Mouse (Mus musculus) liver, embryonic 14.5 days (tissue): ENCODE data around the gene Reep3. TPM values are rescaled to one million over a fixed set of nuclear protein-coding genes. Genes with fewer than 3 reads are reported as not detected.

Experiments used
- ATAC-seq: fragments of 200-750 bp; cut with Nextera tagmentation; 2 replicates; pipeline ENCODE4 v1.8.0; 2017; ENCODE audit warnings: moderate number of reproducible peaks, mild to moderate bottlenecking, moderate library complexity; ENCODE audit not compliant: insufficient read depth
- DNase-seq, 3 experiments: peaks; one replicate each; pipeline ENCODE4 v3.0.0-alpha.2; 2012 to 2013; ENCODE audit warnings: low read depth in 3 of 3, low spot score in 3 of 3
- H3K27ac ChIP-seq: fragments of 300-500 bp; sonication (generic); 2 replicates; pipeline ENCODE4 v1.5.1; 2014; ENCODE audit warnings: moderate library complexity, mild to moderate bottlenecking, control low read depth, inconsistent platforms
- H3K27me3 ChIP-seq: fragments of 300-500 bp; sonication (generic); 2 replicates; pipeline ENCODE4 v1.6.1; 2014; ENCODE audit warnings: mild to moderate bottlenecking, low read length, moderate library complexity; ENCODE audit not compliant: control insufficient read depth, insufficient read depth
- H3K36me3 ChIP-seq: fragments of 300-500 bp; sonication (generic); replicated peaks from 2 replicates; pipeline ENCODE4 v1.6.1; 2014; ENCODE audit warnings: low read depth; ENCODE audit not compliant: control insufficient read depth, insufficient read depth
- H3K4me1 ChIP-seq, 2 experiments: fragments of 200-500 bp in 1 of 2; fragments of 300-500 bp in 1 of 2; sonication (generic) in 1 of 2; replicated peaks; 2 replicates each; pipeline ENCODE4 v1.6.1; 2012 to 2014; ENCODE audit warnings: antibody characterized with exemption in 1 of 2, inconsistent platforms in 1 of 2, low read length in 1 of 2; ENCODE audit not compliant: control insufficient read depth in 2 of 2, insufficient read depth in 2 of 2
- H3K4me2 ChIP-seq: fragments of 300-500 bp; sonication (generic); 2 replicates; pipeline ENCODE4 v1.6.1; 2014; ENCODE audit warnings: low read depth, mild to moderate bottlenecking, control low read depth, moderate library complexity
- H3K4me3 ChIP-seq, 2 experiments: fragments of 200-500 bp in 1 of 2; fragments of 300-500 bp in 1 of 2; sonication (generic) in 1 of 2; 2 replicates each; pipeline ENCODE4 v1.5.1; 2012 to 2014; ENCODE audit warnings: low read depth in 2 of 2, low read length in 2 of 2, mild to moderate bottlenecking in 2 of 2, control low read depth in 1 of 2, inconsistent platforms in 1 of 2, moderate library complexity in 1 of 2; ENCODE audit not compliant: insufficient read depth in 1 of 2
- H3K9ac ChIP-seq: fragments of 300-500 bp; sonication (generic); replicated peaks from 2 replicates; pipeline ENCODE4 v1.6.1; 2014; ENCODE audit warnings: mild to moderate bottlenecking, control low read depth, moderate library complexity
- H3K9me3 ChIP-seq: fragments of 300-500 bp; sonication (generic); 2 replicates; pipeline ENCODE4 v1.6.1; 2016; ENCODE audit warnings: low read length, mixed read lengths; ENCODE audit not compliant: control insufficient read depth
- CTCF ChIP-seq: IDR thresholded peaks from 2 replicates; pipeline ENCODE4 v1.5.1; 2016; ENCODE audit warnings: antibody characterized with exemption, low read depth, control low read depth
- EP300 ChIP-seq: IDR thresholded peaks from 2 replicates; pipeline ENCODE4 v1.6.1; 2016; ENCODE audit warnings: antibody characterized with exemption, low read depth
- WGBS: fragments of 180-500 bp; shearing (Covaris S2); extraction: QIAGEN DNeasy Blood & Tissue Kit; methylation state at CpG from one replicate; pipeline ENCODE4 v1.1.7; 2014; ENCODE audit not compliant: insufficient replicate concordance; 5-methylcytosine and 5-hydroxymethylcytosine counted together
- polyA plus RNA-seq, 2 experiments: library from polyadenylated mRNA; depleted of rRNA in 1 of 2; stranded (reverse) in 1 of 2; unstranded in 1 of 2; fragments of >200 nt; fragmentation: Nextera tagmentation in 1 of 2; extraction: Ambion mirVana in 1 of 2; gene quantifications; 2 replicates each; pipeline versions ENCODE4 v1.2.1 to v1.2.3; 2012 to 2014

The Reep3 gene
- polyA plus RNA-seq, 2 experiments, result 3.9 to 5.1 TPM

DNA sequence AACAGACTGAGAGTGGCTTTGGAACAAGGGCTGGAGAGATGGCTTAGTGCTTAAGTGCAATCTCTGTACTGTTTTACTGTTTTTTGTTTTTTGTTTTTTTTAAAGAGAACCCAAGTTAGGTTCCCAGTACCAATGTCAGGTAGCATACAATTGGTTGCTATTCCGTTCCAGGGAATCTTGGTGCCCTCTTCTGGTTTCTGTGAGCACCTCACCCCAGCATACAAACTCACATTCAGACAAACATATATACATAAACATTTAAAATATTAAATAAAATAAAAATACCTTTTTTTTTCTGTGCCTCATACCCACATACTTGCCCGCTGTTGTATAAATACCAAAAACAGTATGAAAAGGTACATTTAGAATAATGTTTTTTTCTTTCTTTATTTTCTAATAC is 37.6 kb upstream of the Reep3 start:
- H3K4me3 ChIP-seq, result no peak overlapping the region
- no peaks in the 10 kb centered on the region for H3K27me3 ChIP-seq
- no peaks in the 10 kb centered on the region for H3K4me1 ChIP-seq
- TF ChIP-seq CTCF, result no peak; the same call in 1 of the 2 replicates
- TF ChIP-seq EP300, result no peak
- H3K9me3 ChIP-seq, result no peaks in the 10 kb centered on the region
- DNase-seq, result no peak
- 78% methylated on average over 2 of the region's 2 CpGs for WGBS
- H3K9ac ChIP-seq, result no peak overlapping the region
- no peak for ATAC-seq
- H3K27ac ChIP-seq, result no peak overlapping the region
- H3K36me3 ChIP-seq, result no peaks in the 10 kb centered on the region
- no peak overlapping the region for H3K4me2 ChIP-seq

DNA sequence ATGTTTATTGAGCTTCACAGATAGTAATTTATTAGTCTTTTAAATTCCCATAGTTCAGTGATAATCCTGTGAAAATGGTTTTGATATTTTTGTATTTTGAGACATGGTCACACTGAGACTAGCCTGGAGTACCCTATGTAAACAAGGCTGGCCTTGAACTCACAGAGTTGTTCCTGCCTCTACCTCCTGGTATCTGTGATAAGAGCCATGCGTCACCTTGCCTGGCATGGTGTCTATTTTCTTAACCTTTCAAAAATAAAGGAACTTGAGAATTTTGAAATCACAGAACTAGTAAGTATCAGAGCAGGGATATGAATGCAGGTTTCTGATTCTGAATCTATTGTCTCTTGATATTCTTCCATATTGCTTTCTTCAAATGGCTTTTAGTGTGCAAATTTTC is 35.0 kb upstream of the Reep3 start:
- DNase-seq, result no peak
- H3K4me3 ChIP-seq, result no peak overlapping the region
- TF ChIP-seq EP300 (no peak), CTCF (no peak)
- 0 out of 4 replicates have a peak, but pooled peaks cover 0 to 2% of the 10 kb centered on the region in 2 experiments for H3K4me1 ChIP-seq
- H3K9ac ChIP-seq, result no peak overlapping the region
- no peaks in the 10 kb centered on the region for H3K36me3 ChIP-seq
- WGBS, result 20% methylated on average over 1 of the region's 1 CpGs
- no peak for ATAC-seq
- H3K27ac ChIP-seq, result no peak overlapping the region
- H3K9me3 ChIP-seq, result no peaks in the 10 kb centered on the region
- peaks cover 13% of the 10 kb centered on the region for H3K27me3 ChIP-seq
- H3K4me2 ChIP-seq, result no peak overlapping the region

DNA sequence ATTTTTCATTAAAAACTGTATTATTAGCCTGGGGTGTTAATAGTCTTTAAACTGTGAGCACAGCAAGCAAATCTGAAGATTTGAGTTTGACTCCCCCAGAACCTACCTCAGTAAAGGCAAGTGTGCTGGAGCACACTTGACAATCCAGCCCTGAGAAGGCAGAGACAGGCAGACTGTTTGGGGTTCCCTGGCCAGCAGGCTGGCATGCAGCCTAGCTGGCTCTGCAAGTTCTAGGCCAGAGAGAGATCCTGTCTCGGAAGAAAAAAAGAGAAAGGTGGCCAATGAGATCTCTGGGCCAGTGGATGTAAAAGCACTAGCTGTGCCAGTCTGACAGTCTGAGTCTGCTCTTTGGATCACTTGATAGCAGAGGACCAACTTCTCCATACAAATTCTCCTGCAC is 32.8 kb upstream of the Reep3 start:
- ATAC-seq, result no peak
- Histone ChIP-seq H3K4me2 (no peak overlapping the region), H3K36me3 (no peaks in the 10 kb centered on the region), H3K4me1 (0 out of 4 replicates have a peak, but pooled peaks cover 0 to 2% of the 10 kb centered on the region in 2 experiments), H3K9ac (no peak overlapping the region), H3K4me3 (no peak overlapping the region), H3K9me3 (no peaks in the 10 kb centered on the region), H3K27me3 (peaks cover 28% of the 10 kb centered on the region), H3K27ac (no peak overlapping the region)
- no peak for DNase-seq
- TF ChIP-seq EP300, result no peak
- TF ChIP-seq CTCF, result no peak
- WGBS, result 42% methylated on average over 1 of the region's 1 CpGs

DNA sequence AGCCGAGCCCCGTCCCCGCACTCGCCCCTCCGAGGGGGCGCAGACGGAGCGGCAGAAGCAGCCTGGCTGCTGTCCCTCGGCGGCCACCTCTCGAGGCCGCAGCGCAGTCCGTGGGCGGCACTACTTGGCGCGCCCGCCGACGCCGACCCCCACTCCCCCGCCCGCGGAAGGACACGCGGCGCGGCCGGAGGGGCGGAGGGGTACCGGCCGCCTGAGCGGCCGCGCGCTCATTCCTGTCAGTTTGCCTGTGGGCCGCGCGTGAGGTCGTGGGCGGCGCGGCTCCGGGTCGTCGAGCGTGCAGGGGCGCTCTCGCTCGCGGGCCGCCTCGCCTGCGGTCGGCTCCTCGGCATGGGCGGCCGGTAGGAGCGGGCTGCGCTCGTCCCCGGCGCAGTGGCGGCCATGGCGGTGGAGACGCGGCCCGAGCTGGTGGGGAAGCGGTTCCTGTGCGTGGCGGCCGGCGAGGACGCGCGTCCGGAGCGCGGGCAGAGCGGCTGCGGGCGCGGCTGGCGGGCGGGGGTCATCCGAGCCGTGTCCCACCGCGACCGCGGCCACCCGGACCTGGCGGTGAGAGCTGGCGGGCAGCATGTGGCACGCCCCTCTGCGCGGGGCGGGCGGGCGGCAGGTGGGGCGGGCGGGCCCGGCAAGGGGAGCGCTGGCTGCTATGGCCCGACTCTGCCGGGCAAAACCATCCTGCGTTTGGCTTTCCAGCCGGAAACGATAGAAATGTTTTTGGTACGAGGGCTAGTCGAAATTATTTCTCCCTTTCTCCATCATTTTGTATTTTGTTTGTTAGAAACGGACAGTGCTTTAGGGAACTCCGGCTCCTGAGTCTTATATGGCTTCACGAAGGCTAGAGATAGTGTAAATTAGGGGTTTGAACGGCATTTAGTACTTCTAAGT is 30.4 kb upstream of the Reep3 start:
- Histone ChIP-seq H3K4me2 (peak overlapping the region; percentile 84), H3K27me3 (peaks cover 28% of the 10 kb centered on the region), H3K9me3 (no peaks in the 10 kb centered on the region), H3K9ac (peak overlapping the region; percentile 49), H3K4me1 (0 out of 4 replicates have a peak, but pooled peaks cover 0 to 2% of the 10 kb centered on the region in 2 experiments), H3K4me3 (peak overlapping the region; percentile 61 to 67), H3K36me3 (no peaks in the 10 kb centered on the region), H3K27ac (no peak overlapping the region)
- DNase-seq, result no peak
- TF ChIP-seq CTCF, result no peak
- no peak for TF ChIP-seq EP300
- peak; percentile 71 for ATAC-seq
- WGBS, result under 1% methylated on average over 98 of the region's 115 CpGs
